Mouse (Mus musculus) erythroblast, embryonic 14.5 days (primary cell): ENCODE measurements around the gene Frmd7. TPM values are rescaled to one million over a fixed set of nuclear protein-coding genes. Genes with fewer than 3 reads are reported as not detected.

Experiments
- H3K27me3 ChIP-seq: 2 replicates; pipeline ENCODE4 v1.6.1; 2012; ENCODE audit warnings: inconsistent platforms; ENCODE audit not compliant: control insufficient read depth
- H3K36me3 ChIP-seq: 2 replicates; pipeline ENCODE4 v1.6.1; 2012; ENCODE audit warnings: mild to moderate bottlenecking, inconsistent platforms; ENCODE audit not compliant: control insufficient read depth
- H3K4me1 ChIP-seq: 2 replicates; pipeline ENCODE4 v1.6.1; 2012; ENCODE audit warnings: inconsistent platforms; ENCODE audit not compliant: control insufficient read depth
- H3K4me3 ChIP-seq: replicated peaks from 2 replicates; pipeline ENCODE3; 2012; ENCODE audit warnings: moderate library complexity, mild to moderate bottlenecking, inconsistent platforms
- H3K9me3 ChIP-seq: 2 replicates; pipeline ENCODE4 v1.6.1; 2012; ENCODE audit warnings: low read length, inconsistent platforms, mixed read lengths; ENCODE audit not compliant: control insufficient read depth
- GATA1 ChIP-seq: IDR thresholded peaks from 2 replicates; pipeline ENCODE4 v1.6.1; 2012; ENCODE audit warnings: low read length, inconsistent platforms, mixed read lengths
- TAL1 ChIP-seq: IDR thresholded peaks from 3 replicates; pipeline ENCODE4 v1.6.1; 2012; ENCODE audit warnings: low read length, inconsistent platforms, mixed read lengths
- polyA plus RNA-seq: library from polyadenylated mRNA; stranded (reverse); fragments of >175 nt; gene quantifications from 2 replicates; pipeline ENCODE4 v1.2.3, GENCODE M21; 2012

The Frmd7 gene
- polyA plus RNA-seq: not detected in 2 replicates

DNA sequence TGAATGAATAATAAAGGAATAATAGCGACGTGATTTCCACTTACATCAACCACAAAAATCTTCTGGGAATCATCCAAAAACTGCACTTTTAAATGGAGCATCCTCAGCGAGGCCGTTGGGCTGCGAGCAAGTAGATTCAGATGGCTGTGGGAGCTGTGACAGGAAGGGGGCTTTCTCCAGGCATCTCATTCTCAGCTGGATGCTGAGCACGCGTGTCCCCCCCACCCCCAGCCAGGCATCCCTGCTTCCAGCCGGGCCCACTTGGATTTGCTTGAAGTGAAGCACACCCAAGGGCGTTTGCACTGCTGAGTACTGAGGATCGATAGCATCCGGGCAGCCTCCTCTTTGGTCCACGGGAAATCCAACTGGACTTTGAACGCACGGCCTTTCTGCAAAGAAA is at the start of gene Frmd7:
TSS of gene Frmd7 (minus strand) at position 101 of the 400 bp plus-strand sequence.
- no peaks in the 10 kb centered on the region for H3K4me1 ChIP-seq
- H3K4me3 ChIP-seq: no peak within 1 kb of the TSS
- no peaks in the 10 kb centered on the region for H3K36me3 ChIP-seq
- no peaks in the 10 kb centered on the region for H3K9me3 ChIP-seq
- TF ChIP-seq GATA1 (no peak), TAL1 (no peak)
- no peaks in the 10 kb centered on the region for H3K27me3 ChIP-seq

DNA sequence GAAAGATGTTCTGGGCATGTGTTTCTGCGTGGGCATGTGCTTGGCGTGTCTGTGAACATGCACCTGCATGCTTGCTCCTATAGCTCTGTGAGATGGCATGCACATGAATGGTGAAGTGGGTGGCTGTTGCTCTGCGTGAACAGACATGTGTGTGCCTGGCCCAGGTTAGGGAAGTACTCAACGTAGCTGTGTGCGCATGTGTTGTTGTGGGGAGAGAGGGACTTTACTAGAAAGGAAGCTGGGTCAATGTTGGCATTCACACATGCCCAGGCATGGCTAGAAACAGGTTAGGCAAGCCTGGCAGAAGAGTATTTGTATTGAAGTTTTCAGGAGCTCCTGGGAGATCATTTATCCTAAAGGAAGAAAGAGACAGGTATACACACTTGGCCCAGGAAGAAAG is 48.8 kb upstream of the Frmd7 start:
- H3K27me3 ChIP-seq: no peaks in the 10 kb centered on the region; the same call in 1 of the 2 replicates
- no peak for TF ChIP-seq TAL1
- no peak for TF ChIP-seq GATA1
- no peak overlapping the region for H3K4me3 ChIP-seq
- H3K36me3 ChIP-seq: no peaks in the 10 kb centered on the region
- no peaks in the 10 kb centered on the region for H3K4me1 ChIP-seq
- H3K9me3 ChIP-seq: no peaks in the 10 kb centered on the region

DNA sequence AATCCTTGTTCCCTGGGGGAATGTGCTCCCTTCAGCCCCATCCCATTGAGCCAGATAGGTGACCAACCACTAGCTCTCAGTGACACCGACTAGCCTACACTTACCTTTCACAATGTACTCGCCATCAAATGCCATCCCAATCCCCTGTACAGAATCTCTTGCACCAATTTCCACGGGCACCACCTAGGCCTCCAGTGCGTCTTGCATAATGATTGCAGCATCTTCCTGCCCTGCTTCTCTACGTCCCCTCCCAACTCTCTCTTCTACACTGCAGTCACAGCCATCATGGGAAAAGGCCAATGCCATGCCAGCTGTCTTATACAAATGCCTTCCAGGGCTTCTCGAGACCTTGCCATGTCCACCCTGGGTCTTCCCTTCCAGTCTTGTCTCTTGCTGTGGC is 47.4 kb upstream of the Frmd7 start:
- no peak overlapping the region for H3K4me3 ChIP-seq
- no peaks in the 10 kb centered on the region for H3K4me1 ChIP-seq
- TF ChIP-seq GATA1 (no peak), TAL1 (no peak)
- no peaks in the 10 kb centered on the region for H3K9me3 ChIP-seq
- H3K36me3 ChIP-seq: no peaks in the 10 kb centered on the region
- no peaks in the 10 kb centered on the region; the same call in 1 of the 2 replicates for H3K27me3 ChIP-seq

DNA sequence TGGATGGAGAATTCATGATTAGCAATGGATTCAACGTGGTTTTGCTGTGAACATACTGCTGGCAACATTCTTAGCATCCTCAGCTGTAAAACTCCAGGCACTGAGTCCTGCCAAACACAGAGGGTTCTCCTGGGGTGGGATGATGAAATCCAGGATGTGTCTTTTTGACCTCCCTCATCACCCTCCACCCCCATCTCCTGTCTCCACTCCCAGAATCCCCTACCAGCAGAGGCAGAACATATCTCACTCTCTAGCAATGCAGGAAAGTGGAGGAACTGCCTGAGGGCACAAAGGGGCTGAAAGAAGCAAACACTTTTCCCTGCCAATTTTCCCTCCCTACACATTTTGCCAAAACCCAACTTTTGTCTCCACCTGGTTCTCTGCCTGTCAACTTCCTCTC is 46.1 kb upstream of the Frmd7 start:
- TF ChIP-seq GATA1 (no peak), TAL1 (no peak)
- H3K27me3 ChIP-seq: no peaks in the 10 kb centered on the region; the same call in 1 of the 2 replicates
- H3K4me1 ChIP-seq: no peaks in the 10 kb centered on the region
- H3K9me3 ChIP-seq: no peaks in the 10 kb centered on the region
- H3K4me3 ChIP-seq: no peak overlapping the region
- no peaks in the 10 kb centered on the region for H3K36me3 ChIP-seq

DNA sequence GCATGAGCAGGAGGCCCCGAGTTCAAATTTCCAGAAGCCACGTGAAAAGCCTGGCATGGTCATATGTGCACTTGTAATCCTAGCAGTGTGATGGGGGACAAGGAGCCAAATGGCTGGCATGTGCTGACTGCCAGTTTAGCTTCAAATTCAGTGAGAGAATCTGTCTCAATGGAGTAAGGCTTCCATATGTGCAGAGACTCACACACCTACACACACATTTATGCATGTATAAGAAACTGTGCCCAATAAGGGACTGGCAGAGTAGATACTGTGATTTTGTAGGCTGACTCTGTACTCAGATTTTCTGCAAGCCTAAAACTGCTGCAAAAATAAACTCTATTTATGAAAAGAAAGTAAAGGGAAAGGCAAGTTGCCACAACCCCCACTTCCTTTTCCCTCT is 35.9 kb upstream of the Frmd7 start:
- TF ChIP-seq GATA1 (no peak), TAL1 (no peak)
- H3K4me3 ChIP-seq: no peak overlapping the region
- H3K27me3 ChIP-seq: no peaks in the 10 kb centered on the region
- H3K4me1 ChIP-seq: no peaks in the 10 kb centered on the region
- no peaks in the 10 kb centered on the region for H3K36me3 ChIP-seq
- H3K9me3 ChIP-seq: no peaks in the 10 kb centered on the region

DNA sequence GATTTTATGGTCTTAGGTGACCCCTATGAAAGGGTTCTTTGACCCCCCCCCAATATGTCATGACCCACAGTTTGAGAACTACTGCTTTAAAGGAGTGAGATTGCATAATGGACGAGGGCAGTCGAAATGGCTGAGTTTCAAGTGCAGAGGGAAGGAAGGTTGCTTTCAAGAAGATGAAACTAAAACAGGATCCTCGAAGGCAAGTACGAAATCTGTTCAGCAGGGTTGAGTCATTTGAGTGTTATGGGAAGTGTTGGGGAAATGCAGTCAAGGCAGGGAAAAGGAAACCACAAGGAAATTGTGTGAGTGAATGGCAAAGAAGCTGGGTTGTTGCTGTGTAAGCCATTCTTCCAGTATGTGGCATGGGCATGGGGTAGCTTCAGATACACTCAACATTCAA is 29.6 kb upstream of the Frmd7 start:
- Histone ChIP-seq H3K9me3 (no peaks in the 10 kb centered on the region), H3K27me3 (no peaks in the 10 kb centered on the region), H3K4me1 (no peaks in the 10 kb centered on the region), H3K4me3 (no peak overlapping the region), H3K36me3 (no peaks in the 10 kb centered on the region)
- TF ChIP-seq TAL1 (no peak), GATA1 (no peak)

DNA sequence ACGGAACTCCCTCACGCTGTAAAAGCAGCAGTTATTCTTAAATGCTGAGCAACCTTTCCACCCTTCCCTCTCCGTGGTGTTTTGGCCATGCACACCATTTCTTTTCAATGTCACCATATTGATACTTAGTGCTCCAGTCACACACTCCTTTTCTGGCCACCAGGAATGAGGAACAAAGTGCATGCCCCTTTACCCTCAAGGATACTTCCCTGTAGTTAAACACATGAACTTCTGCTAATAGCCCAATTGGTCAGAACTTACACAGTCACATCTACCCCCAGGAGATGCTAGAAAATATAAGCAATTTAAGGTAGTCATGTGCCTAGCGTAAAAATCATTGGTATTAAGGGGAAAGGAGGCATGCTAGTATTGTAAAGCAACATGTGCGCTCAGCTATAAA is 27.4 kb upstream of the Frmd7 start:
- Histone ChIP-seq H3K9me3 (no peaks in the 10 kb centered on the region), H3K36me3 (no peaks in the 10 kb centered on the region), H3K27me3 (no peaks in the 10 kb centered on the region), H3K4me1 (no peaks in the 10 kb centered on the region), H3K4me3 (no peak overlapping the region)
- TF ChIP-seq GATA1: no peak
- no peak for TF ChIP-seq TAL1

DNA sequence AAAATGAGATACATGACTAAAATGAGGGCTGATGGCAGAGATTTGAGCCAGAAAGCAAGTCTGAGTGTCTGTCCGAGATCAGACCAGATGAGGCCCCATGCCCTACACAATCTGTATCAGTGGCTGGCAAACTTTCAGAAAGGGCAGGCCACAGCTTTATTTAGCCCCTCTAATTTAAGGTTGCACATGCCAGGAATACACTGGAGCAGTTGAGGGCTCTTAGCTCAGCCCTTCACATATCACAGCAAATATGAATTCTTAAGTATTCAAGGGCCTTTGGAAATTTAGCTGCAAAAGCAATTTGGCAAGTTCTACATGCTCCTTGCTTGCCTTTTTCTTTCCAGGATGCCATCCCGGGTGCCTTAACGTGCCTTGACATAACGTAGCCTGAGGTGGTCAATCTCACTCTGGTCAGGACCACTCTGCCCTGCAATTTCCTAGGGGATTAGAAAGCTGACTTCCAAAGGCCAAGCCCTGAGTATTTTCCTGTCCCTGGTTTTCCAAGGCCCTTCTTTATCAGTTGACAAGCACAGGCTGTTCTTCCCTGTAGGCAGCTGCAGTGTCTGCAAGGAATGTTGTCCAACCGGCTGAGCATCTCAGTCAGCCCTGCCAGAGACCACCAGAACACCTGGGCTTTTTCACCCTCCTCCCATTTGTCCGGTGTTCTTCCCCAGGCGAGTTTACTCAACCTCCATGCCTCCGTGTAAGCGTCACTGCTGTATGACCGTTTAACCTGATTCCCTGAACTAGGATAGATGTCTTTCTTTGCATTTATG is 25.8 kb upstream of the Frmd7 start:
- no peaks in the 10 kb centered on the region for H3K9me3 ChIP-seq
- no peak overlapping the region for H3K4me3 ChIP-seq
- TF ChIP-seq TAL1 (no peak), GATA1 (no peak)
- H3K27me3 ChIP-seq: no peaks in the 10 kb centered on the region
- no peaks in the 10 kb centered on the region for H3K4me1 ChIP-seq
- no peaks in the 10 kb centered on the region for H3K36me3 ChIP-seq

DNA sequence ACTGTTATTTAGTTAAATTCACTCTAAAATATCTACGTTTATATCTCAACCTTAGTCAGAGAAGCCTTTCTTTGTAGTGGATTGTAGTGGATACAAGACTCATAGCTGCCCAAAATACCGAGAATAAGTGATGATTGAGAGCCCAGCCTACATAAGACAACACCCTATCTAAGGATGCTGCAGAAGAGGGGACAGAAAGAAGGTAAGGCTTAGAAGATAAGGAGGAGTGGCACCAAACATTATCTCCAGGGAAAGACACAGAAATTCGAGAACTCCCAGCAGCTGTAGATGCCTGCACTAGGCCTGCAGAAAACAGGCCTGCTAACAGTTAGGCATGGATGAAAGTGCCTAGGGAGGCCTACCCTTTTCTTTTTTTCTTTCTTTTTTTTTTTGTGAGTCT is 22.6 kb upstream of the Frmd7 start:
- TF ChIP-seq TAL1 (no peak), GATA1 (no peak)
- Histone ChIP-seq H3K36me3 (no peaks in the 10 kb centered on the region), H3K9me3 (no peaks in the 10 kb centered on the region), H3K4me3 (no peak overlapping the region), H3K4me1 (no peaks in the 10 kb centered on the region), H3K27me3 (no peaks in the 10 kb centered on the region)

DNA sequence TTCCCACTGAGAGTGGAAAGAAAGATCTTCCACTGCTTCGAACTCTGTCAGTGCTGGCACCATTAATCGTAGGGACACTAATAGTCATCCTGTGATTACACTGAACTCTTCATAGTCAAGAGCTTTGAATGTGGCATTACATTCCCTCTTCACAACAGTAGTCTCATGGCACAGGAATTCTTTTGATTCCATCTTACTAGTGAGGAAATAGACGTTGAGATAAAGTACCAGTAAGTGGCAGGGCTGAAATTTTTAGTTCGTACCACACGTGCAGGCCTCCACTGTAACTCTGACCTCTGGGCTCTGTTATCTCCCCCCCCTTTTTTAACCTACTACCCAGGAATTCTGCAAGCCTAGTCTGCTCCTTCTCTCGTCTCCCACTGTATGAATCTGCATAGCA is 20.4 kb upstream of the Frmd7 start:
- H3K27me3 ChIP-seq: no peaks in the 10 kb centered on the region

More for the DNA sequence above, 20.4 kb upstream of the Frmd7 start:
- no peaks in the 10 kb centered on the region for H3K36me3 ChIP-seq
- no peaks in the 10 kb centered on the region for H3K9me3 ChIP-seq
- TF ChIP-seq TAL1: no peak
- TF ChIP-seq GATA1: no peak
- no peaks in the 10 kb centered on the region for H3K4me1 ChIP-seq
- no peak overlapping the region for H3K4me3 ChIP-seq
